Mouse (Mus musculus) liver, postnatal 0 days (tissue): ENCODE results near the gene Lin37.

Experiments
- CTCF ChIP-seq: sonication (generic); IDR thresholded peaks from 2 replicates; pipeline ENCODE4 v1.5.1; 2016; ENCODE audit warnings: antibody characterized with exemption, low read depth
- EP300 ChIP-seq: IDR thresholded peaks from 2 replicates; pipeline ENCODE4 v1.6.1; 2016; ENCODE audit warnings: antibody characterized with exemption, low read depth, mild to moderate bottlenecking

DNA sequence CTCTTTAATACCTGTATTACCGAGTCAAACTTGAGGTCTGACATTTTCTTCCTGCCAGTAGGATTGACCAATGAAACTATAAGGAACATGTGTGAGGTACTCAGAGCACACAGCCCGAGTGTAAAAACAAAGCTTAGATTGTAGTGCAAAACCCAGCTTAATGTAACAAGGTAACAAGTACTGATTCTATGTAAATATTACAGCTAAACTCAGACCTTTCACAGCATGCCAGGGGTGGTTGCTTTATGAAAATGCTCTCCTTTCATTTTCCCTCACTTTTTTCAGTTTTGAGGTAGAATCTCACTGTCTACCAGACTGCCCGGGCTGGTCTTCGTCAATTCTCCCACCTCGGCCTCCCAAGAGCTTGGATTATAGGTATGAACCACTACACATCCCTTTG, 36.5 kb upstream of the Lin37 start:
- TF ChIP-seq CTCF (no peak), EP300 (no peak)
